Mouse (Mus musculus) erythroblast, embryonic 14.5 days (primary cell): ENCODE data around the gene Dab1. TPM values are rescaled to one million over a fixed set of nuclear protein-coding genes. Genes with fewer than 3 reads are reported as not detected.

Source experiments
- H3K27me3 ChIP-seq: 2 replicates; pipeline ENCODE4 v1.6.1; 2012; ENCODE audit warnings: inconsistent platforms; ENCODE audit not compliant: control insufficient read depth
- H3K36me3 ChIP-seq: 2 replicates; pipeline ENCODE4 v1.6.1; 2012; ENCODE audit warnings: mild to moderate bottlenecking, inconsistent platforms; ENCODE audit not compliant: control insufficient read depth
- H3K4me1 ChIP-seq: 2 replicates; pipeline ENCODE4 v1.6.1; 2012; ENCODE audit warnings: inconsistent platforms; ENCODE audit not compliant: control insufficient read depth
- H3K4me3 ChIP-seq: replicated peaks from 2 replicates; pipeline ENCODE3; 2012; ENCODE audit warnings: moderate library complexity, mild to moderate bottlenecking, inconsistent platforms
- H3K9me3 ChIP-seq: 2 replicates; pipeline ENCODE4 v1.6.1; 2012; ENCODE audit warnings: low read length, inconsistent platforms, mixed read lengths; ENCODE audit not compliant: control insufficient read depth
- GATA1 ChIP-seq: IDR thresholded peaks from 2 replicates; pipeline ENCODE4 v1.6.1; 2012; ENCODE audit warnings: low read length, inconsistent platforms, mixed read lengths
- TAL1 ChIP-seq: IDR thresholded peaks from 3 replicates; pipeline ENCODE4 v1.6.1; 2012; ENCODE audit warnings: low read length, inconsistent platforms, mixed read lengths
- polyA plus RNA-seq: library from polyadenylated mRNA; stranded (reverse); fragments of >175 nt; gene quantifications from 2 replicates; pipeline ENCODE4 v1.2.3, GENCODE M21; 2012

The Dab1 gene
- polyA plus RNA-seq, 1 experiment, result not detected

- peaks cover 6% of the 10 kb centered on the region for H3K9me3 ChIP-seq
- TF ChIP-seq TAL1 (no peak), GATA1 (no peak)
- H3K27me3 ChIP-seq, result no peaks in the 10 kb centered on the region
- H3K4me3 ChIP-seq, result no peak overlapping the region
- H3K4me1 ChIP-seq, result no peaks in the 10 kb centered on the region
- H3K36me3 ChIP-seq, result no peaks in the 10 kb centered on the region
These were observed 59.3 kb downstream of the Dab1 start for GRCm38 (mm10) chr4:103678501-103678900.

GRCm38 (mm10) chr4:103685136-103685535 is 66.0 kb downstream of the Dab1 start:
- TF ChIP-seq TAL1 (no peak), GATA1 (peak; percentile 21; the same call in 1 of the 2 replicates)
- H3K27me3 ChIP-seq, result no peaks in the 10 kb centered on the region
- no peak overlapping the region for H3K4me3 ChIP-seq
- H3K9me3 ChIP-seq, result peaks cover 4% of the 10 kb centered on the region
- H3K36me3 ChIP-seq, result no peaks in the 10 kb centered on the region
- no peaks in the 10 kb centered on the region for H3K4me1 ChIP-seq

- Histone ChIP-seq H3K4me3 (no peak overlapping the region), H3K27me3 (no peaks in the 10 kb centered on the region), H3K4me1 (no peaks in the 10 kb centered on the region), H3K9me3 (no peaks in the 10 kb centered on the region; the same call in 1 of the 2 replicates), H3K36me3 (no peaks in the 10 kb centered on the region)
- TF ChIP-seq TAL1 (no peak), GATA1 (no peak)
These were observed 72.6 kb downstream of the Dab1 start for GRCm38 (mm10) chr4:103691717-103692116.

DNA sequence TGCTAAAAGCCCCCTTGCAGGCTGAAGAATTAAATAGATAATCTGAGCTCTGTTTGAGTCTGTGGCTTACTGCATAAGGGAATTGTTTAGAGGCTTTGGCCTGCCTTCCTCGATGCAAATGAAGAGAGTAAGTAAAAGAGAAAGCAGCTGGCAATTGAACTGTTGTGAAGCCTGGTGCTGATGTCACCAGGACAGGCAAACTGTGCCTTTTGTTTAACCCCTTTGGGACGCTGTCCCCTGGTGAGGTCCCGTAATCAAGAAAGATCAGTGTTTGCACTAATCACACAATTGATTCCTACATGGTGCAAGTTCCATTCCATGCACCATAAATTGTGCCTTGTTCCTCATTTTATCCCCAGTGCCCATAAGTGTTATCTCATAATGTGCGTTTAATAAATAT is 80.6 kb downstream of the Dab1 start:
- Histone ChIP-seq H3K4me3 (no peak overlapping the region), H3K36me3 (no peaks in the 10 kb centered on the region), H3K4me1 (no peaks in the 10 kb centered on the region), H3K27me3 (no peaks in the 10 kb centered on the region), H3K9me3 (no peaks in the 10 kb centered on the region; the same call in 1 of the 2 replicates)
- TF ChIP-seq GATA1 (no peak), TAL1 (no peak)

- TF ChIP-seq TAL1, result no peak
- TF ChIP-seq GATA1, result no peak
- Histone ChIP-seq H3K9me3 (no peaks in the 10 kb centered on the region; the same call in 1 of the 2 replicates), H3K36me3 (no peaks in the 10 kb centered on the region), H3K4me1 (no peaks in the 10 kb centered on the region), H3K27me3 (no peaks in the 10 kb centered on the region), H3K4me3 (no peak overlapping the region)
These were observed 81.2 kb downstream of the Dab1 start for GRCm38 (mm10) chr4:103700392-103700791.

DNA sequence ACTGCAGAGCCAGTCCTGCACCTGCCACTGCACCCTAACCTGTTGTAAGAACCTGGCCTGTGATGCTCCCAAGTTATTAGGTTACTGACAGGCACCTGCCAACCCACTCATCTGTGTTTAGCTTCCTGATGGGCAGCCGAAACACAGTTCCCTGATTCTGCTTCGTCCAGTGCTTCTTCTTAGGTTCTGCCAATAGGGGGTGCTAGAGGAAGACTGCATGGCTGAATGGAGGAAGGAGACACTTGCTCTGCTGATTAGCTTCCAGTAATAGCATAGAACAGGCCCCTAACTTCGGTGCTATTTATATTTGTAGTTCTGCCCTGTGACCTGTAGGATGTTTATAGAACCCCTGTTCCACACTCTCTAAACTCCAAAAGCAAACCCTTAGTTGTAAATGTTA is 83.0 kb downstream of the Dab1 start:
- Histone ChIP-seq H3K9me3 (no peaks in the 10 kb centered on the region; the same call in 1 of the 2 replicates), H3K36me3 (no peaks in the 10 kb centered on the region), H3K4me1 (no peaks in the 10 kb centered on the region), H3K4me3 (no peak overlapping the region), H3K27me3 (no peaks in the 10 kb centered on the region)
- TF ChIP-seq GATA1 (no peak), TAL1 (no peak)

GRCm38 (mm10) chr4:103704477-103704876 is 85.3 kb downstream of the Dab1 start:
- Histone ChIP-seq H3K27me3 (no peaks in the 10 kb centered on the region), H3K4me3 (no peak overlapping the region), H3K36me3 (no peaks in the 10 kb centered on the region), H3K4me1 (no peaks in the 10 kb centered on the region), H3K9me3 (no peaks in the 10 kb centered on the region)
- TF ChIP-seq TAL1 (no peak), GATA1 (no peak)

- TF ChIP-seq TAL1 (no peak), GATA1 (no peak)
- Histone ChIP-seq H3K36me3 (no peaks in the 10 kb centered on the region), H3K4me1 (no peaks in the 10 kb centered on the region), H3K9me3 (no peaks in the 10 kb centered on the region), H3K27me3 (no peaks in the 10 kb centered on the region), H3K4me3 (no peak overlapping the region)
These were observed 87.3 kb downstream of the Dab1 start for GRCm38 (mm10) chr4:103706501-103706900.

- Histone ChIP-seq H3K4me3 (no peak overlapping the region), H3K9me3 (no peaks in the 10 kb centered on the region), H3K27me3 (no peaks in the 10 kb centered on the region), H3K36me3 (no peaks in the 10 kb centered on the region), H3K4me1 (no peaks in the 10 kb centered on the region)
- no peak for TF ChIP-seq GATA1
- TF ChIP-seq TAL1, result no peak
These were observed 88.0 kb downstream of the Dab1 start for GRCm38 (mm10) chr4:103707140-103707539.

- no peaks in the 10 kb centered on the region for H3K36me3 ChIP-seq
- peaks cover 9% of the 10 kb centered on the region; the same call in 1 of the 2 replicates for H3K9me3 ChIP-seq
- H3K4me1 ChIP-seq, result no peaks in the 10 kb centered on the region
- H3K27me3 ChIP-seq, result no peaks in the 10 kb centered on the region
- no peak overlapping the region for H3K4me3 ChIP-seq
- TF ChIP-seq GATA1 (no peak), TAL1 (no peak)
These were observed 92.2 kb downstream of the Dab1 start for GRCm38 (mm10) chr4:103711353-103711752.
